Mouse (Mus musculus): ENCODE data around the gene Map2k6.

Map2k6 gene

DNA sequence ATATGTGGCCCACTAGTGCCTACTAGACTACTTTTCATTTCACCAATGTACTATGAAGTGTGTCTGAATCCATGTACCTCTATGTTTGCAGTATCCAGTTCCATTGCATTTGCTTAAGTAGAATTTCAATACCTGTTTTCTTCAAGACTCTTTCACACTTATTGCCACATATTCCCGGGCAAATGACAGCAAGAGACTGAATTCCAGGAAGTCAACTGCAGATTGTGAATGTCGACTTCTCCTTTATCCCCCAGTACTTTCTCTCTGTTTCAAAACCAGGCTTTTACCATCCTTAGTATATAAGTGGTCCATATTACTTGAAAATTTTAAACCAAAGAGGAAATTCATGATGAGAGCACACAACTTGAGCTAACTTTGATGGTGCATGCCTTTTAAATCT is 4.7 kb downstream of the Map2k6 start:
- 87% methylated on average over 2 of the region's 2 CpGs for WGBS

DNA sequence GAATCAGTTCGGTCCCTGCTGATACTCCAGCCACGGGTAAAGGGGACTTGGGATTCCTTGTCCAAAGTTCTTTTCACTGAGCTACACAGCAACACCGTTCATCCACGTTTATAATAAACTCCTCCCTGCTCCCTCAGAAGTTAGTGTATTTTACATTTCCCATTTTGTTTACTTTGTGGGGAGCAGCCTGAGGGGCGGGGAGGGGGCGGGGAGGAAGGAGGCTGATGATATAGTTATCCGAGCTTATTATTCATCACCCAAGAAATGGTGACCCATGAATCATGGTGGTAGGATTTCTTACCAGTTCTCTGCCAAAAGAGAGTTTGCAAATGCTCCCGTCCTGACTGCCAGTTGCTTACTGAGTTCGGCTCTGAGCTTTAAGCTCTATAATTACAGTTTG is 6.7 kb downstream of the Map2k6 start:
- 70% methylated on average over 9 of the region's 9 CpGs for WGBS

DNA sequence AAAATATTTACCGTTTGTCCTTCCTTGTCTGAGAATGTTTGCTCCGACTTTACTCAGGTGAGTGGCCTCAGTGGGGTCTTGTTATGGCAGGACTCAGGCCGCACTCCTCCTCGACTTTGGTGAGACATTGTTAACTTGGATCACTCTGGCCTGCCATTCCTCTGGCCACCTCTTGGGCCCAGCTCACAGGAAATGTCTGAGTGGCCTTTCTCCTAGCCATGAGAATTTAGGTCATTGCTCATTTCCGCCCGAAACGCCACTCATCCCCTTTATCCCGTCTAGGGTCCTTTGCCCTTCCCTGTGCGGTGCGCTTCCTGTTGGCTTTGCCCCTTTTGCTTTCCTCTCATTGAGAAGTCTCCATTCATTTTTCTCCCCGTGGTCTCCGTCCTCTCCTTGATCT is 10.2 kb downstream of the Map2k6 start:
- WGBS = 82% methylated on average over 12 of the region's 12 CpGs

DNA sequence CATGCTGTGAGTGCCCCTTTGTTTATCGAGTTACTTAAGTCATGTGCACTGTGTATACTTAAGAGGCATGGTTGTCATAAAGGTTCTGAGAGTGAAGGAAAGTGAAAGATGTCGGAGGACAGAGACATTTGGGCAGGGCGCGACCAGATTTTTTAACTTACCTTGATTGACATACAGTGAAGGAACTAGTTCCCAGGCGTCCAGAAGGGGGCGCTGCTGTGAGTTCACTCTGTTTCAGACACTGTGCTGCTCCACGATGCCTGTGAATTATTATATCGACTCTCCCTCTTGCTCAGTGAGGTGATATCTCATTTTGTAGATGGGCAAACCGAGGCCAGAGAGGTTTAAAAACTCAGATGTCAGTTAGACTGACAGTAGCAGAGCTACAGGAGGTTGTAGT is 10.9 kb downstream of the Map2k6 start:
- 77% methylated on average over 9 of the region's 9 CpGs for WGBS

DNA sequence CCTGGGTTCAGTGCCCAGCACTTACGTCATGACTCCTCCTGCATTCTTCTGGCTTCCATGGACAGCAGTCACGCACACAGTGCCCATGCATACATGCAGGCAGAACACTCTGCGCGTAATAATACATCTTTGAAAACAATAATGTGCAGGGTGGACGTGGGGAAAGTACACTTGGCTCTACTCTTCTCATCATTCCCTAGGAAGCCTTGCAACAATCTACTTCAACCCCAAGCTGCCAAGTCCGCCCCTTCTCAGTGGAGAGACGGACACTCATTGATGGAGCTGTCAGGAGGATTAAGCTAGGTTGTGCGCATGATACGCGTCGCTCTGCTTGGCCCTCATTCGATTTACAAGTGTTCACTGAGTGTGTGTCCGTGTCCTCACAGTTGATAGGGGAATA is 12.7 kb downstream of the Map2k6 start:
- 98% methylated on average over 13 of the region's 13 CpGs for WGBS

GRCm38 (mm10) chr11:110414263-110414662 is 15.3 kb downstream of the Map2k6 start:
- WGBS = 86% methylated on average over 7 of the region's 7 CpGs

DNA sequence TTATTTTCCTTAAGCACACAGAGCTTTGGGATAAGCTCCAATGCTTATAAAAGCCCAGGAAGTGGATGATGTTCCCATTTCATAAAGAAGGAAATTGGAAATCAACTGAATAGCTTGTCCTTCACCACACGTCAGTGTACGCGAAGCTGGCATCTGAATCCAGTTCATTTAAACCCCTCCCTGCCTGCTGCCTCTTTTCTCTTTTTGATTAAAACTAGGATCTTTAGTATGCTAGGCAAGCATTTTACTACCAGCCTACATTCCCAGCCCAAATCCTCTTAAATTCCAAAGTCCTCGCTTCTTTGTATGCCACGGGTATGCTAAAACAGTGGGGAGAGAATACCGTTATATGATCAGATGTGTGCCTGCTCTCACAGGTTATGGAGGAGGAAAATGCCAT is 17.8 kb downstream of the Map2k6 start:
- 43% methylated on average over 6 of the region's 6 CpGs for WGBS

DNA sequence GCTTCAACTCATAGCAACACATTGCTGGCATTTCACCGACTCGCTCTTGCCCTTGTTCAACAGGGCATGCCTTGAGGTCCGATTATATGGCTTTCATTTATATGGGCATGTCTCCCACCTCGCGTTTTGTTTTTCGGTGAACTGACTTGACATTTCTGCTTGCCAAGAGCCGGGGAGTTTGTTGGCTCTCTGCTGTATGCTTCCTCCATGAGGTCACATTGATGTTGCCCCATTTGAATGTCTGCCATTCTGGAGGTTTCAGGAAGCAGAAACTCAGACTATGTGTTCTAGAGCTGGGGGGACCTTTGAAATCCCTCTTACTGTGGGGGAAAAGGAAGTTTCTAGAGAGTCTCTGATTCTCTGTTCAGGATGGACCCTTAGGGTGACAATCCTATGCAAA is 21.5 kb downstream of the Map2k6 start:
- 75% methylated on average over 7 of the region's 7 CpGs for WGBS

- WGBS = 86% methylated on average over 6 of the region's 6 CpGs
Measured at GRCm38 (mm10) chr11:110426572-110427145, 27.7 kb downstream of the Map2k6 start.

DNA sequence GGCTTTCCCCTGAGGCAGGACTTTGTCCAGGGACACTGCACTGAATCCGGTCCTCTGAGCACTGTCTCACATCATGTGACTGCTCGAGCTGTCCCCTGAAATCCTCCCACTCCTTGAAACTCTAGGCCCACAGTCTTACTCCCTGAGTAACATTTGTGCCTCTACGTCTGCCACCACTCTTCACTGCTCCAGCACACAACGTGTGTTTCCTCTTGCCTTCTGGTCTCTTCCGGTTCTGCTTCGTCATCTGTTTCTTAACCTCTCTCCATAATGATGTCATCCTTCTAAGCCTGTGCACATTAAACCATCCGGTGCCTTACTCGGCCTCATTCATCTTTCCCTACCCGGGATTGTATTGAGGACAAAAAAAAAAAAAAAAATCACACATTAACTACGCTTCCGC is 28.2 kb downstream of the Map2k6 start:
- WGBS = 25% methylated on average over 11 of the region's 11 CpGs

GRCm38 (mm10) chr11:110428999-110429398 is 30.1 kb downstream of the Map2k6 start:
- 88% methylated on average over 6 of the region's 6 CpGs for WGBS

GRCm38 (mm10) chr11:110429837-110430418 is 31.0 kb downstream of the Map2k6 start:
- 64% methylated on average over 3 of the region's 3 CpGs for WGBS

- 78% methylated on average over 8 of the region's 8 CpGs for WGBS
Measured at GRCm38 (mm10) chr11:110435839-110436556, 37.1 kb downstream of the Map2k6 start.

- 77% methylated on average over 12 of the region's 12 CpGs for WGBS
Measured at GRCm38 (mm10) chr11:110436998-110437397, 38.1 kb downstream of the Map2k6 start.

DNA sequence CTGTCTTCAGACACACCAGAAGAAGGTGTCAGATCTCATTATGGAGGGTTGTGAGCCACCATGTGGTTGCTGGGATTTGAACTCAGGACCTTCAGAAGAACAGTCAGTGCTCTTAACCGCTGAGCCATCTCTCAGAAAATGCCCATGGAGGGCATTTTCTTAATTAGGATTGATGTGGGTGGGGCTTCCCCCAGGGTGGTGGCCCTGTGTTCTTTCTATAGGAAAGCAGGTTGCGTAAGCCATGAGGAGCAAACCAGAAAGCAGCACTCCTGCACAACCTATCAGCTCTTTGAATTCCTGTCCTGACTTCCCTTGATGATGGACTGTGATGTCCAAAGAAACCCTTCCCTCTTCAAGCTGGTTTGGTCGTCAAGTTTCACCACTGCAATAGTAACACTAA is 39.2 kb downstream of the Map2k6 start:
- WGBS = 96% methylated on average over 3 of the region's 3 CpGs

DNA sequence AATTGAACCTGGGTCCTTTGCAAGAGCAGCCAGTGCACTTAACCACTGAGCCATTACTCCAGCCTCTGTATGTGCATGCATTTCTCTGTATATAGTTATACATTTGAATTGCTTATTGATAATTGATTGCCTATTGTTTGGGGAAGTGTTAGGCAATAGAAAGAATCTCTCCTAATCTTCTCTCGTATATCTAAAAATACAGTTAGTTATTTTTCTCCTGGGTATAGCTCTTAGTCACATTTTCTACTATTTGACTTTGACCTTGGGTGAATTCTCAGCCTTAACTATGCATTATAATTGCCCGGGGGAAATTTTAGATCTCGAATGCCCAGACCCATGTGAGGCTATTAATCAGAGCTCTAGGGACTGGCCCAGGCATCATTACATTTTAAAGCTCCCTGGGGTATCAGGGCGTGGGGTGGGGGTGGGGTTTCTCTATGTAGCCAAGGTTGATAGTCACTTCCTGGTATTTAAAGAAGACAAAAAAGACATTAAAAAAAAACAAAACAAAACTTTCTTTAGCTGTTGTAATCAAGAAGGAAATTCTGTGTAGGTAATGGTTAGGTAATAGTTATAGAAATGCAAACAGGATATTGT is 39.9 kb downstream of the Map2k6 start:
- 83% methylated on average over 4 of the region's 4 CpGs for WGBS

DNA sequence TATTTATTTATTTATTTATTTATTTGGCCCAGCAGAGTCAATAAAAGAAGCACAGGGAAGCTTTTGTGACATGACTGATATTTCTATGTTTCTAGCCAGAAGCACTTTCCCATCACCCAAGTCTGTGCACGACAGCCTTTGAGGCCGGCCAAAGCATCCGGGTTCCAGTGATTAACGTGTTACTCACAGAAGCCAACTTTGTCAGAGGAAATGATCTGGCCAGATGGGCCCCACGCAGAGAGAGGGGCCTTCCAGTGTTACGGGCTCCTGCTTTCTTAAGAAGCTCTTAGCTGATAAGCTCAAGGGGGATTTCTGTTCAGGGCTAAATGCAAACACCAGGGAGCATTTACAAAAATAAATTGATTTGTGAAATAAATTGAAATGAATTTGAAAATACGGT is 40.4 kb downstream of the Map2k6 start:
- 69% methylated on average over 7 of the region's 7 CpGs for WGBS

GRCm38 (mm10) chr11:110444576-110444975 is 45.7 kb downstream of the Map2k6 start:
- 80% methylated on average over 6 of the region's 6 CpGs for WGBS

- 31% methylated on average over 7 of the region's 7 CpGs for WGBS
Measured at GRCm38 (mm10) chr11:110448131-110448725, 49.3 kb downstream of the Map2k6 start.

GRCm38 (mm10) chr11:110448726-110449161 is 49.8 kb downstream of the Map2k6 start:
- 12% methylated on average over 12 of the region's 12 CpGs for WGBS

DNA sequence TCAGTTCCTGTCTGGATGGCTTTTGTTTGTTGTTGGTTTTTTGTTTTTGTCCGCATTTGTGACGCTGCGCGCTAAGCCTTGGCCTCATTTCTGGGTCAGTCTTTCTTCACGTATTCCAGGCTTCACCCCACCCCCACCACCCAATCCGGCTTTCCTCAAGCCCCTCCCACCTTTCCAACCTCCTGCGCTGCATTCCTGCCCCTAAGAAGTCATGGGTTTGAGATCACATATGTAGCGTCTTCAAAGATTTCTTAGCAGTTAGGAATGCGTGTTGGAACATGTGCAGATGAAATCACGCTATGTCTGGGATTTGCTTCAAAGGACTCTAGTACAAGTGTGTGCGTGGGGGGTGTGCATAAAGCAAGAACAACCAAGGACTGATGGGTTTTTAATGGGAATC is 50.3 kb downstream of the Map2k6 start:
- 29% methylated on average over 11 of the region's 11 CpGs for WGBS

- 53% methylated on average over 15 of the region's 15 CpGs for WGBS
Measured at GRCm38 (mm10) chr11:110450091-110450757, 51.3 kb downstream of the Map2k6 start.

Measured in cerebral cortex, adult 2 months (tissue).